Mouse (Mus musculus): Measurements from ENCODE around the gene H2al1e.
"Not testable (repeated sequence)": the region's sequence is repeated elsewhere in the genome, so short reads cannot be mapped to it uniquely, and the experiment has no call there.

- not testable (repeated sequence) for TF ChIP-seq ZC3H11A (IDR thresholded peaks at IDR 0.05; ENCODE audit: borderline replicate concordance, low read depth, low read length); CHD2 (IDR thresholded peaks at IDR 0.05; ENCODE audit: low read depth, low read length); HCFC1 (IDR thresholded peaks at IDR 0.05; ENCODE audit: borderline replicate concordance, insufficient read depth, low read length); MAFK (IDR thresholded peaks at IDR 0.05; ENCODE audit: insufficient read depth, low read depth, low read length); ZNF384 (IDR thresholded peaks at IDR 0.05; ENCODE audit: low read depth, low read length)
Measured at GRCm38 (mm10) chrX:11298957-11299356, 12.8 kb upstream of the H2al1e start, which contains the start of gene H2al1a.

Measured in ES-E14 (cell line).